Mouse (Mus musculus): Measurements from ENCODE around the gene Cdc34.

DNA sequence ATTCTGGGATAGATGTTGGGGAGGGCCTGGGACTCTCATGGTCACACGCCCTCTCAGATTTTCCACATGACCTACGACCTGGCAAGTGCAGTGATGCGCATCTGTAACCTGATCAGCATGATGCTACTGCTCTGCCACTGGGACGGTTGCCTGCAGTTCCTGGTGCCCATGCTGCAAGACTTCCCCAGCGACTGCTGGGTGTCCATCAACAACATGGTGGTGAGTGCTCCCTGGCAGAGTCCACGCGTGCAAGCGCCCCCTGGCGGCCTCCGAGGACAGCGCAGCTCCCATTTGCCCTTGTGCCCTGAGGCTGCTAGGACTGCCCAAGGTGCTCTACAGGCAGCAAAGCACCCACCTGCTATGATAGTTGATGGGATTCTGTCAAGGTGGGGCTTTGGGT is 44.1 kb downstream of the Cdc34 start:
- TF ChIP-seq EP300 (IDR thresholded peaks at IDR 0.05; ENCODE audit: insufficient read depth, low read depth, low read length), result no peak
- TF ChIP-seq CTCF (IDR thresholded peaks at IDR 0.05; ENCODE audit: low read depth, low read length), result peak; percentile 84
- no peak for TF ChIP-seq POLR2A (IDR thresholded peaks at IDR 0.05; ENCODE audit: insufficient read depth, low read length)

Data from ES-Bruce4 (cell line).